Mouse (Mus musculus) layer of hippocampus, postnatal 36 days (tissue): Measurements from ENCODE around the gene Plagl1. TPM values are rescaled to one million over a fixed set of nuclear protein-coding genes. Genes with fewer than 3 reads are reported as not detected.

ENCODE experiments used
- DNase-seq, 2 experiments: peaks; one replicate each; pipeline ENCODE4 v3.0.0; 2022
- total RNA-seq, 2 experiments: library from RNA; stranded (reverse); gene quantifications; 2 replicates each; pipeline ENCODE4 v1.2.3; 2021

The Plagl1 gene
- total RNA-seq, 2 experiments from 2014 or later, result 23.7 to 26.6 TPM

GRCm38 (mm10) chr10:13135751-13136150, 75.4 kb downstream of the Plagl1 start:
- DNase-seq, result no peak

DNA sequence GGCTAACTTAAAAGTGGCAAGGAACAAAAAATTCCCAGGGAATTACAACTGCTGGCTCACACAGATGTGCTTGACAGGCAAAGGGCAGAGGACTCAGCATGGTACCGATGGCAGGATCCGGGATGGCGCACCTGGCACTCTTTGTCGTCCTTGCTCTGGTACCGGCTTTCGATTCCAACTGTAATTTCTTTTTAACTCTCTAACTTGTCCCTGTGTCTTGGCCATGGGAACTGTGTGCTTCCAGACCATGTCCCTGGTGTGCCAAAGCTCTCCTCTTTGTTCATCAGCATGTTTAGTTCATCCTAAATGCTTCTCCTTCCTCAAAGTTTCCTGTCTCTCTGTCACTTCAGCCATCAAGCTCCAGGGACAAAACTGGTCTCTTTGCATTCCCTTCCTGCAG, 77.6 kb downstream of the Plagl1 start:
- no peak for DNase-seq

DNA sequence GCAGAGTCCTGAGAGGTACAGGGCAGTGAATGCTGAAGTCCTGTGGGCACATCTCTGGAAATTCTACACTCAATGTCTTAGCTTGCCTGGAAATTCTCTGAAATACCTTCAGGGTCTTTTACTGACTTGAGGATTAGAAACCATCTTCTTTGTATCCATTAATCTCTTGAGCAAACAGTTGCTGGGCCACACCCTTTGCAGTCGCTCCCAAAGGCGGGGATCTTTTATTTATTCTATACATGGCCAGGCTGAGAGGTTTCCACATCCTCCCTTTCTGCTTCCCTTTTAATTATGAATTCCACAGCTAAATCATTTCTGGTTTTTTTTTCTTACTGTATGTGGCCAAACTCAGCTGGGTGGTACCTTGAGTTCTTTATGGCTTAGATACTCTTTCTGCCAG, 80.1 kb downstream of the Plagl1 start:
- DNase-seq, result no peak

DNA sequence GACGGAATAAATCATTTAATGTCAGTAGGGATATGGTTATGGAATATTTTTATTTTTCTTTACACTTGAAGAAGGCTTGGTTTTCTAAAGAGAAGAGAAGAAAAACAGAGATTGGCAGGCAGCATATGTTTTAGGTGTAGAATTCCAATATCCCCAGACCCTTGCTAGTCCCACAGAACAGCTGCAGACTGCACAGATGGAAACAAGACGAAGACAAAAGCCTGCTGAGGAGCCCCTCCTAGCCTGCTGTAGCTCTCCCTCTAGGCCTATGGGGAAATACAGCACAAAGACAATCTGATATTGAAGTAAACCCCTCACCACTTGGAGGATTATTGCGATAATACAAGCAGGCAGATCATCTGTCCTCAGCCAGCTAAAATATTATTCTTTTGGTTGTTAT, 90.1 kb downstream of the Plagl1 start:
- DNase-seq, result no peak

GRCm38 (mm10) chr10:13151353-13151752, 91.0 kb downstream of the Plagl1 start:
- DNase-seq, result peak; percentile 12 to 26

DNA sequence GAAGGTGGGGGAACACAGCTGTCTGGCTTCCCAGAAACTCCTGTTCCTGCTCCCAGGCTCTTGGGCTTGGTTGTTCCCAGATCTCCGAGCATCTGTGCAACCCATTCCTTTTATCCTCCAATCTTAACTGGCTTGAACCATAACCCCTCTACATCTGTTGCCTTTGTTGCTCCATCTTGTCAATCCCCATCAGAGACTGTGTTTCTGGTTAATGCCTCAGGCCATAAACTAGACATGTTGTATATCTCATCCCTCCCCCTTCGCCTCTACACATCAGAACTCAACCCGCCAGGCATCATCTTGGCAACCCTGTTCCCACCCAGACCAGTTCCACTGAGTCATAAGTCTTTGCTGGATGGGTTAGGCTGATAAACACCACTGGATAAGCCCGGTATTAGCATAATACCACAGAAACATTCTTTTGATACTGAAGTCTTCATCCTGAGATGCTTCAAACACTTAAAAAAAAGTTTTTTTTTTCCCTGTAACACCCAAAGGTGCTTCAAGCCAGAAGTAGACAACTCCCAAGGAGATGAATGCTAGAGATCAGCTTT, 92.6 kb downstream of the Plagl1 start:
- no peak for DNase-seq

DNA sequence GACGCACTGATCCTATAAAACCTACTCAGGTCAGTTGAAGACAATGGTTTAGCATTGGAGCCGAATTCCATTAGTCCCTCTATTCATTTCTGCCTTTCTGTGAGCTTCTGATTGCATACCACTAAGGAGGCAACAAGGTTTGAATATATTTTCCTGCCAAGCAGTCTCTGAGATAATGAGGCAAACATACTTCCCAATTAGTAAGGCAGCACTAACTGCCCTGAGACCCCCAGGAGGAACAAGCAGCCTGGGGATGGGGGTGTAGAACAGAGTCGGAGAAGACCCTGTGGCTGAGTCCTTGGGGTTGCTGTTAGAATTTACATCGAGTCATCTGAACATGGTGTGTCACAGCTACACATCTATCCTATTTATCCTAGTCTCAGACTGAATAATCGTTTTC, 95.1 kb downstream of the Plagl1 start:
- DNase-seq, result no peak

- DNase-seq, result no peak
Observed at GRCm38 (mm10) chr10:13160913-13161312, 100.6 kb downstream of the Plagl1 start.

GRCm38 (mm10) chr10:13162031-13162430, 101.7 kb downstream of the Plagl1 start:
- DNase-seq, result no peak

- no peak for DNase-seq
Observed at GRCm38 (mm10) chr10:13168461-13168860, 108.2 kb downstream of the Plagl1 start.

GRCm38 (mm10) chr10:13170739-13171448, 110.6 kb downstream of the Plagl1 start:
- DNase-seq, result peak; percentile 9 to 10

DNA sequence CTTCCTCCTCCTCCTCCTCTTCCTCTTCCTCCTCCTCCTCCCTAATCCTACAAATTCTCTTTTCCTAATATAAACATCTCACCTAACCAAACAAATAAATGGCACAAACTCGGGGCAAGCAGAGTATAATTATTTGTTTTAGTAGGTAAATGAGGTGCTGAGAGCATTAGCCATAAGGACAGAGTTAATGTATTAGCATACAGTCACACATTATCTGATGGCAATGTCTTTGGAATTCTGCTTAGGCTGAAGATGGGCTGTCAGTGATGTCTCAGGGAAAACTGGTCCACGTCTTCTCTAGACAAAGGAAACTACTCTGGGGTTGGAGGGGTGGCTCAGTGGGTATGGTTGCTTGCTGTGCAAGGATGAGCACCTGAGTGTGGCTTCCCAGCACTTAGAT, 111.2 kb downstream of the Plagl1 start:
- DNase-seq, result no peak

DNA sequence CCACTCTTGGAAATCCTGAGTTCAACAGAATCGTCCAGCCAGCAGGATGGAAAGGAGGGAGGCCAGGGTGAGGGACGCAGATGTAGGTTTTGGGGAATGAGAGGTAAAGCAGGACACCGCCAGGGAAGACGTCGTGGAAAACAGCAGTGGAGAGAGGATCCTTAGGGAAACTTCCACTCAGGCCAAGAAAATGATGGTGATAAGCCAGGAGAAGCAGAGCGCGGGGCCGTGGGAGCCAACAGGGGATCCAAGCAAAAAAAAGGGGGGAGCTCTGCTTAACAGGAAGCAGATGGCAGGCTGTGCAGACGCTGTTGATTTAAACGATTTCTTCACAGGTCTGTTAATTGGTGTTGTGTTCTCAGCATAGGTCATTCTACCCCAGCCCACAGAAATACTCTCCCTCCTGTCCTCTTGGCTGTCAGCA, 112.5 kb downstream of the Plagl1 start:
- no peak for DNase-seq

- no peak for DNase-seq
Observed at GRCm38 (mm10) chr10:13175866-13176265, 115.6 kb downstream of the Plagl1 start.

DNA sequence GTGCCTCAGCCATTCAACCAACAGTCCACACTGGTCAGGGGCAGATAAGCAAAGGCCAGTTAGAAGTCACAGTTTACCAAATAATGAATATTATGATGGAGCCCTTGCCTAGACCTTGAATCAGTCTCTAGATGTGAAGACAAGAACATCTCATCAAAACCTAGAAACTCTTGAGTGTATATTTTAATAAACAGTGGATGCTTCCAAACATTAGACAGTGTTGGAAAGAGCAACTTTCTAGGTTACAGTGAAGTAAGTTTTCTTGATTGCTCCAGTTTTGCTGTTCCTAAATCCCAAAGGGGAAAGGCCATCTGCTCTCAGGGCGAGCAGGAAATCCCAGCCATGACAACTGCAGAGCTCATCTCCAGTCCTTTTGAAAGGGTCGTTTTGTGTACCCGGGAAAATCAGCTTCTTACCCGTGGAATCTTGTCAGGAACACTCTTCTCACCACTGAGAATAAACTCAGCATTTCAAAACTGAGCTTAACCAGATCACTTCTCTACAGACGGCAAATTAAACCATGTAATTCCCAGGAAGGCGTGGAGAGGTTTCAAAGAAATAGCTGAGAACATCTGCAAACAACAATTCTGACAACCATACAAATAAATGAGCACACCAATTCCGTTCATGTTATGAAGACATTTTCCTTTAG, 117.8 kb downstream of the Plagl1 start, which contains the start of gene Zc2hc1b:
TSS of gene Zc2hc1b (minus strand) at position 51 of the 652 bp plus-strand sequence.
- no peak for DNase-seq

- no peak for DNase-seq
Observed at GRCm38 (mm10) chr10:13180211-13180610, 119.9 kb downstream of the Plagl1 start.

Other genes starting within 250 kb of the Plagl1 start
- 10 to 100 TPM; 34.0 to 35.6 TPM for gene Utrn, start 191.1 kb upstream of the Plagl1 start, total RNA-seq
- under 1 TPM; 0.15 to 0.23 TPM for gene Stx11, start 96.2 kb upstream of the Plagl1 start, total RNA-seq
- gene Sf3b5, start 55.2 kb upstream of the Plagl1 start, total RNA-seq, result 1 to 10 TPM; 7.3 to 10.0 TPM
- gene Zc2hc1b, start 117.5 kb downstream of the Plagl1 start, total RNA-seq, result not detected
- gene Ltv1, start 132.7 kb downstream of the Plagl1 start, total RNA-seq, result 10 to 100 TPM; 22.4 to 24.0 TPM